Mouse (Mus musculus) NIH3T3 (cell line): ENCODE data around the gene Ranbp17.
A peak's percentile ranks its signal among the peaks of the same experiment; 100 is the strongest.

Source experiments
- DNase-seq: peaks from one replicate; pipeline ENCODE4 v3.0.0-alpha.2; 2012; ENCODE audit warnings: low read depth

Gene Ranbp17

GRCm38 (mm10) chr11:33234134-33234533, 279.4 kb downstream of the Ranbp17 start:
- DNase-seq: no peak

- no peak for DNase-seq
Measured at GRCm38 (mm10) chr11:33232056-33232455, 281.5 kb downstream of the Ranbp17 start.

GRCm38 (mm10) chr11:33228186-33228585, 285.4 kb downstream of the Ranbp17 start:
- DNase-seq: no peak

GRCm38 (mm10) chr11:33226516-33226915, 287.0 kb downstream of the Ranbp17 start:
- DNase-seq: no peak

GRCm38 (mm10) chr11:33221566-33222365, 291.8 kb downstream of the Ranbp17 start:
- DNase-seq: no peak

GRCm38 (mm10) chr11:33220763-33221162, 292.8 kb downstream of the Ranbp17 start:
- DNase-seq: no peak

- peak; percentile 81 for DNase-seq
Measured at GRCm38 (mm10) chr11:33217384-33218079, 296.0 kb downstream of the Ranbp17 start.

GRCm38 (mm10) chr11:33207411-33207810, 306.1 kb downstream of the Ranbp17 start:
- no peak for DNase-seq

GRCm38 (mm10) chr11:33204966-33205365, 308.6 kb downstream of the Ranbp17 start:
- DNase-seq: no peak

GRCm38 (mm10) chr11:33204329-33204705, 309.2 kb downstream of the Ranbp17 start:
- no peak for DNase-seq

- no peak for DNase-seq
Measured at GRCm38 (mm10) chr11:33203383-33204328, 309.9 kb downstream of the Ranbp17 start, which contains the start of gene Tlx3. Gene Tlx3 (minus strand): TSS chr11:33203589.

- no peak for DNase-seq
Measured at GRCm38 (mm10) chr11:33202972-33203371, 310.6 kb downstream of the Ranbp17 start.

- no peak for DNase-seq
Measured at GRCm38 (mm10) chr11:33202296-33202695, 311.2 kb downstream of the Ranbp17 start.

GRCm38 (mm10) chr11:33201626-33202010, 311.9 kb downstream of the Ranbp17 start:
- DNase-seq: no peak

GRCm38 (mm10) chr11:33200764-33201625, 312.6 kb downstream of the Ranbp17 start:
- no peak for DNase-seq

- no peak for DNase-seq
Measured at GRCm38 (mm10) chr11:33199906-33200763, 313.4 kb downstream of the Ranbp17 start.

GRCm38 (mm10) chr11:33199117-33199514, 314.4 kb downstream of the Ranbp17 start:
- no peak for DNase-seq

GRCm38 (mm10) chr11:33198351-33199116, 315.0 kb downstream of the Ranbp17 start:
- DNase-seq: no peak

- no peak for DNase-seq
Measured at GRCm38 (mm10) chr11:33197673-33198072, 315.9 kb downstream of the Ranbp17 start.

GRCm38 (mm10) chr11:33197133-33197514, 316.4 kb downstream of the Ranbp17 start:
- no peak for DNase-seq
